Mouse (Mus musculus) lung, postnatal 36 days (tissue): ENCODE measurements around the gene Tacr2.

ENCODE experiments used
- DNase-seq: peaks from one replicate; pipeline ENCODE4 v3.0.0; 2022; ENCODE audit warnings: mixed read lengths

Gene Tacr2

DNA sequence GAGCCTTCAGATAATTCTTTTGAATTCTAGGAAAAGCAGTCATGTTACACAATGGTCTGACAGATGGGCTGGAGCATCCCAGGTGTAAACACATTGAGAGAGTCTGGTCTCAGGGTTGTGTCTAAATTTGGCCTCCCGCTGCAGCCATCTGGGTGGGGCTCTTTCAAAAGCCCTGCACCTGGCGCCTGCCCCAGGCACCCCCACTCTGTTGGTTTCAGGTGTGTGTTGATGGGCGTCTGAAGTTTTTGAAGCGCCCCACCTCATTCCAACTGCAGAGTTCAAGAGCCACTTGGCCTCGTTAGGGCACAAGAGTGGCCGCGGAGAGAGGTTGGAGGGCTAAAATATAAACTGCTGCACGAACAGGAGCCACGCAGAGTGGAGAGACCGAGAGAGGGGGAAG, 9.9 kb upstream of the Tacr2 start:
- peak; percentile 85 for DNase-seq

DNA sequence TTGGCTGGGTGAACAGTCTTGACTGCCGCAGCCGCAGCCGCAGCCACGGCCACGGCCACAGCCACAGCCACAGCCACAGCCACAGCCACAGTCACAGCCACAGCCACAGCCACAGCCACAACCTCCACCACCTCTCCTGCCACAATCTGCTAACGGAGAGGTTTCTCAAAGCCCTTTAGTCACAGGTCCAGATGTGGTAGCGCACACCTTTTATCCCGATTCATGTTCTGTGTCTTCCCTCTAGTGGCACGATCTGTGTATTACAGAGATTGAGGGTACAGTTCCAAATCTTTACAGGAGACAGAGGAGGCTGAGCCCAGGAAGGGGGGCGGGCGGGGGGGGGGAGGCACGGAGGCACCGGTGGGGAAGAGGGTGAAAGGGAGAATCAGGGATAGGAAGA, 9.3 kb upstream of the Tacr2 start:
- peak; percentile 89 for DNase-seq

DNA sequence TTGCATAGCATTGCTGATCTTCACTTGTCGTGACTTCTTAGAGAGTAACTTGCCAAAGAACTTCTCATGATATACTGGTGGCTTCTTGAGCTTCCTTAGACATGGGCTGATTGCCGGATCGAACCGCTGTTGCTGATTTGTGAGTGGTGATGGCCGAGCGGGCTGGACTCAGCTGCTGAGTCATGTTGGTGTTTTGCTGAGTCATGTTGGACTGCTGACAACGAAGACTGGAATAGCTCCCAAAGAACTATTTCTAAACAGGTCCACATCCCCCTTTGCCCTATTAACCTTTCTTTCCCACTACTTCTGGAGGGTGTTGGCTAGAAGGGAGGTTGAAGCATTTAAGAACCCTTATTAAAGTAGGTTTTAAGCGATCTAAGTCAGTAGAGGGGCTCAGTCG, 8.2 kb upstream of the Tacr2 start:
- no peak for DNase-seq

DNA sequence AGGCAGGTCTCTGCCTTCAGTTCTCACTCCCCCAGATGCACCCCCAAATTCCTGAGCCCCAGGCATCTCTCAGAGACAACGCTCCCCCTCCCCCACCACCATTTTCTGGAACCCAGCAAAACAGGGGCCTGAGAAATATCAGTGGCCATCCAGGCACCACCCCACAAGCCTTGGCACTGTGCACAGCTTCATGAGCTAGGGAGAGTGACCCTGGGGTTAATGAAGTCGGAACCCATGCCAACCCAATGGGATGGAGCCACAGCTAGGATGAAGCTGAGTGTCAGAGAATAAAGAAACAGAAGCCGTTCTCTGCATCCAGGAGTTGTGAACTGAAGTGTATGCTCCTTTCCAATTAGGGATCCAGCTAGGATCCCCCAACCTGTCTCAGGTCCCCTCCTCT, 5.1 kb upstream of the Tacr2 start:
- DNase-seq, result no peak

DNA sequence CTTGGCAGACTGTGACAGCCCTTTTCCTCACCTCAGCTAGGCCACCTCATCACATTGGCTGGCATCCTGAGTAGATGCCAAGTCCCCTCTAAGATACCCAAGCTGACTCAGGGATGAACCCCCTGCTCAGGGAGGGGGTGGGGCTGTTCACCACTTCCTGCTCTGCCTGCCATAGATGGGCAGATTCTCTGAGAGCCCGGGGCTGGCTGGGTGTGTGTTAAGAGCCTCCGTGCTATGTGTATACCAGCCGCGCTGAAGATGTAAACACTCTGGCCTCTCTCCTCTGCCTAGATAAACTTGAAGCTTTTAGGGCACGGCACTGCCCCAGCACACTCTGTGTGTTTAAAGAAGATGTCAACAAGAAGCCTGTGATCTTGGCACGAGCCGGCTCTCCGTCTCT, 4.4 kb upstream of the Tacr2 start:
- DNase-seq, result peak; percentile 80

DNA sequence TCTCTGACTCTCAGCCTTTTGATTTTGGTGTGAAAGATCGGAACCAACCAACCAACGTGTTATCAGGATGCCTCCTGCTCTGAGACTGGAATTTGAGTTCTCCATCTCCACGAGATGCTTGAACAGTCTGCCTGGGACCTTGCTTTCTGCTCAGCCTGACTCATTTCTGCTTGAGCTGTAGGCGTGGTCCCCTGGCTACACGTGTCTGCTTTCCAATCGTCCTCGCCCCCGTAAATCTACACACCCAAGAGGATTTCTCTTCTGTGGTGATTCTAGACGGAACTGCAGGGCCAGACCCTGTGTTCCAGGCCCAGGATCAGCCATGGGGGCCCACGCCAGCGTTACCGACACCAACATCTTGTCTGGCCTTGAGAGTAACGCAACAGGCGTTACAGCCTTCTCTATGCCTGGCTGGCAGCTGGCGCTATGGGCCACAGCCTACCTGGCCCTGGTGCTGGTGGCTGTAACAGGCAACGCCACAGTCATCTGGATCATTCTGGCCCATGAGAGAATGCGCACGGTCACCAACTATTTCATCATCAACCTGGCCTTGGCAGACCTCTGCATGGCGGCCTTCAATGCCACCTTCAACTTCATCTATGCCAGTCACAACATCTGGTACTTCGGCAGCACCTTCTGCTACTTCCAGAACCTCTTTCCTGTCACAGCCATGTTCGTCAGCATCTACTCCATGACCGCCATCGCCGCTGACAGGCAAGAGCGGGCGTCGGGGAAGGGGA, 428 bp downstream of the Tacr2 start:
- DNase-seq, result no peak

DNA sequence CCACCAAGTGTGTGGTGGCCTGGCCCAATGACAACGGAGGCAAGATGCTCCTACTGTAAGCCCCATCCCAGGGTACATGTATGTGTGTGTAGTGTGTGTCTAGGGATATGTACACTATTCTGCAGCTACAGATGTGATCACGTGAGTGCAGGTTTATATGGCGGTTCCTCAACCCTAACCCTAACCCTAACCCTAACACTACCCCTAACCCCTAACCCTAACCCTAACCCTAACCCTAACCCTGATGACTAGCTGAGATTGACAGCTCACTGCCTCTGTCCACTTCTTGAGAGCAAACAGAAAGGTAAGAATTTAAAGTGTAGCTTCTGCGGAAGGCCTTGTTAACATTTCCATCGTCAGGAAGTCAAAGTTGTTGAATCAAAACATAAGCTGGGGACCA, 6.1 kb downstream of the Tacr2 start:
- no peak for DNase-seq

DNA sequence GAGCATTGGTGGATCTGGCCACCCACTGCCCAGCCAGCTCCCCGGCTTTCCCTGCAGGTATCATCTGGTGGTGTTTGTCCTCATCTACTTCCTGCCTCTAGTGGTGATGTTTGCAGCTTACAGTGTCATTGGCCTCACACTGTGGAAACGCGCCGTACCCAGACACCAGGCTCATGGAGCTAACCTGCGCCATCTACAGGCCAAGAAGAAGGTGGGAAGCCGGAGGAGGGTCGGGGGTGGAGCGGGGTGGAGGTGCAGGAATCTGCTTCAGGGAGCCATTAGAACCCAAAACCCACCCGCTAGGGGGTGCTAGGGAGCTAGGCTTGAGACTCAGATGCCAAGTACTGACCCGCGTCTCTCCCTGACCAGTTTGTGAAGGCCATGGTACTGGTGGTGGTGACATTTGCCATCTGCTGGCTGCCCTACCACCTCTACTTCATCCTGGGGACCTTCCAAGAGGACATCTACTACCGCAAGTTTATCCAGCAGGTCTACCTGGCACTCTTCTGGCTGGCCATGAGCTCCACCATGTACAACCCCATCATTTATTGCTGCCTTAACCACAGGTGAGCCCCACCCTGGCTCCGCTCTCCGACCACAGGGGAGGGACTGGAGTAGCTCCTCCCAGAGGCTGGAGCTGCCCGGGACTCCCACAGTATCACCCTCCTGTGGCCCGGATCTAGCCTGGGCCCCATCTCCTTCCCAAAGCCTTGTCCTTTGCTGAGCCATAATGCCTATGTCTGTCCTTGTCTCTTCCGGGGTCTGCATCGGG, 9.1 kb downstream of the Tacr2 start:
- DNase-seq, result peak; percentile 74

DNA sequence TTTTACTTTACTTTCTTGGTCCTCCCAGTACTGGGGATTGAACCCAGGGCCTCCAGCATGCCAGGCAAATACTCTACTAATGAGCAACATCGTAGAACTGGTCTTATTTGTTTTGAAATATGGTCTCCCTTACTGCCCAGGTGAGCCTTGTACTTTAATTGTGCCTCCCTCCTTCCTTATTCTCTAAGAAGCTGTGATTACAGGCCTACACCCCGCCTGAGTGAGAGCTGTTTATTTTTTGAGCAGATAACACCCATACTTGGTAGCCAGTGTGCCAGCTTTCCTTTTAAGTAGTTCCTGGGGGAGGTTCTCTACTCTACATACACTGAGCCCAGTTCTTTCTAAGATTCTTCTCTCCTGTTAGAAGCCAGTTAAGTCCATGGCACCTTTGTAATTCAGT, 12.1 kb downstream of the Tacr2 start:
- DNase-seq, result peak; percentile 28

DNA sequence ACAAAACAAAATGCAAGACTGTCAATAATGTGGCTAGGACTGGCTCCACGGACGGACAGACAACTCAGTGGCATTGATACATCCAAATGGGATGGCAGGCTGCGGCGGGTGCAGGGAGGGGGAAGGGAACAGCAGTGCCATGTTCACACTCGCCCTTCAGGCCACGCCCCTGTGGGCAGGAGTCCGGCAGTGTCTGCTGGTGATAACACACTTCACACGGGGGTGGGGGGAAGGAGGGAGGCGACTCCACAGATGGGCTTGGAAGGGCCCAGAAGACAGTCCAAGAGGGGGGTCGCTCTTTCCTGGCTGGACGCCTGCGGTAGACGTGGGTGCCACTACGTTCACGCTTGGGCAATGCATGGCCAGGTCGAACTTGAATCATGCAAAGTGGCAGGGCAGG, 17.0 kb downstream of the Tacr2 start:
- no peak for DNase-seq

DNA sequence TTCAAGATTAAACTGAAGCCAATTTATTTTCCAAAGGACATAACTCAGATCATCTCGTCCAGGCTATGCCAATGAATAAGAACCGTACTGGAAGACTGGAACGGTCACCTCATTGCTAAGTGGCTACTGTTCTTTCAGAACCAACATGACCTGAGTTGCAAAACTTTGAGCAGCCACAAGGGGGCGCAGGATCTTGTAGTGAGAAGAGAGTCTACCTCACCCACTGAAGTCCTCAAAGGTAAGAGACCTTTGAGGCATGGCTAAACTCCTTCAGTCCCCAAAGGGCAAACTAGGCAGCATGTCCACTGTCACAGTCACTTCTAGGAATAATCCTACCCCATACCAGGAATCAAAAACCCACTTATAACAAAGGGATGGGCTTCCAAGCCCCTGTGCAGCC, 23.0 kb downstream of the Tacr2 start:
- peak; percentile 95 for DNase-seq

DNA sequence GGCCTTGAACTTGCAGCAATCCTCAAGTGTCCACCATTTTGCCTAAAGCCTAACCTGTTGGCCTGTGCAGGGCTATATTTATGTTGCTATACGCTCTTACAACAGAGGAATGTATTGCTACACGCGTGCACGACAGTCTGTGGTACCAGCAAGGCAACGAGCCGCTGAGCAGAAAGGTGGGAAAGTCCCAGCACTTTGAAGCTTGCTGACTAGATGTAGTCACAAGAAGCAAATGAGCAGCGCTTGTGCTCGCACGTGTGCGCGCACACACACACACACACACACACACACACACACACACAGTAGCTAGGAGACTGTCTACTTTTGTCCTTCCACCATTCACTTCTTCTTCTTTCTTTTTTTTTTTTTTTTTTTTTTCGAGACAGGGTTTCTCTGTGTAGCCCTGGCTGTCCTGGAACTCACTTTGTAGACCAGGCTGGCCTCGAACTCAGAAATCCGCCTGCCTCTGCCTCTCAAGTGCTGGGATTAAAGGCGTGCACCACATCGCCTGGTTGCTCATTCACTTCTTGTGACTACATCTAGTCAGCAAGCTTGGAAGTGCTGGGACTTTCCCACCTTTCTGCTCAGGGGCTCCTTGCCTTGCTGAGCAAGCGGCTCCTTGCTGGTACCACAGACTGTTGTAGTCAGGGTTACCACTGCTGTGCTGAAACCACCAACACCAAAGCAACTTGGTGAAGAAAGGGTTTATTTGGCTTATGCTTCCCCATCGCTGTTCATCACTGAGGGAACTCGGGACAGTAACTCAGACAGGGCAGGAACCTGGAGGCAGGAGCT, 25.5 kb downstream of the Tacr2 start:
- DNase-seq, result no peak

DNA sequence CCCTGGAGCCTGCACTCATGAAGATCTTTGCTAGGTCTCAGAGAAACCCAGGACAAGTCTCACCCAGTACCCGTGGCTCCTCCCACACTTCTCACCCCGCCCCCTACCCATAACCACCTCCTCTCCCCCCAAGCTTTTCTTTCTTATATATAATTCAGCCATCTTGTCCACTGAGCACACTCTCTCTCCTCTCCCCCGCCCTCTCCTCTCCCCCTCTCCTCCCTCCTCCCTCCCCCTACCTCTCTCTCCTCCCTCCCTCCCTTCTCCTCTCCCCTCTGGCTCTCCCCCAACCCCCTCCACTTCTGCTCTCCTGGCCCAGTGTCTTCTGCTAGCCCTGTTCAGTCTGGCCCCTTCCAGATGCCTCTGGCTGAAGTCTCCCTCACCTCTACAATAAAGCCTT, 26.8 kb downstream of the Tacr2 start:
- DNase-seq, result no peak

DNA sequence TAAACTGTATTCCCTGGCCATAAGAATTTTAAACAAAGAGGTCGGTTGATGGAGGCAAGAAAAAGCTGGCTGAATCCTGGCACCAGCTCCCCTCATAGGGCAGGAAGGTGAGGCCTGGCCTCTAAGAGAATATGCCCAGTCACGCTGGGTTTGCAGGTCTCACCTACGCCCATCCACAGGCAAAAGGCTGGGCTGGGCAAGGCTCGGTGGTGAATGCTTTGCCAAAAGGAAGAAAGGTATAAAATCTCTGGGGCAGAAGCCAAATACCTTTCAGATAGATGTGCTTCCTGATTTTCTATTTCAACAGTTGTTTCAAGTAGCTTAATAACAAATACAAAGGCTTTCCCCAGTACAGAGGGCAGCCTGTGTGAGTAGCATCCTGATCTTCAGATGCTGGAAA, 27.4 kb downstream of the Tacr2 start:
- DNase-seq, result no peak

DNA sequence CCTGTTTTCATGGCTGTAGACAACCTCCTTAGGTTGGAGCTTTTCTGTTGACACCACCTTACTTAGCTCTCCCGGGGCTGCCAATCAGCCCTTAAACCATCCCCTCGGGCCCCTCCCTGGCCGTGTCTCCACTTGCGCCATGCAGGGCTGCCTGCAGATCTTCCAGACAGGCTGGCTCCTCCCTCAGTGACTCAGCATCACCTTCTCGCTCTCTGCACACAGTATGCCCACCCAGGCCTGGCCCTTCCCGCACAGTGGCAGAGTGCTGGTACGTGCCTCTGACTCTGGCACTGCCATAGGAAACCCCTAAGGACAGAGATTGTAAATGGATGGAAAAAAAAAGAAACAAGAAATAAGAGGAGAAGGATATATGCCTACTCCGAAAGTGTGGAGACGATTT, 30.5 kb downstream of the Tacr2 start:
- DNase-seq, result no peak

DNA sequence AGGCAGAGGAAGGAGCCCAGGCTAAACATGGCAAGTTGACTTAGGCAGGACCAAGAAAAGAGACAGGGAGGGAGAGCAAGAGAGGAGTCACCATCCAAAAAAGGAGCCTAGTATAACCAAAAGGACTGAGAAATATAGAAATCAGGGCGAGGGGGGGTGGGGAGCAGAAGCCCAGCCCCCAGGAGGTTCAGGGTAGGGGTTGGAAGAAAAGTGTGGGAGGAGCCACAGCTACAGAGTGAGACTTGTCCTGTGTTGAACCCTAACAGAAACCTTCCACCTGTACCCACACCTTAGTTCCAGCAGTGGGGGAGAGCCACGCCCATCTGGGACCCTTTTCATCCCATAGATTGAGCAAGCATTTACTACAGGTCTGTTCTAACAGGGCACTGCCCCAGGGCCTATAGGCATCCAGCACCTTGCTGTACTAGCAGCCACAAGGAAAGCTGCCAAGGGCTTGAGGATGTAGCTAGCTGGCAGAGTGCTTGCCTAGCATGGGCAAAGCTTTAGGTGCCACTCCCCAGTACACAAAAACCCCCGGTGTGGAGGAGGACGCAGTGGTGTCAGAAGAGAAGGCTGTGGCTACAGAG, 31.1 kb downstream of the Tacr2 start:
- no peak for DNase-seq

DNA sequence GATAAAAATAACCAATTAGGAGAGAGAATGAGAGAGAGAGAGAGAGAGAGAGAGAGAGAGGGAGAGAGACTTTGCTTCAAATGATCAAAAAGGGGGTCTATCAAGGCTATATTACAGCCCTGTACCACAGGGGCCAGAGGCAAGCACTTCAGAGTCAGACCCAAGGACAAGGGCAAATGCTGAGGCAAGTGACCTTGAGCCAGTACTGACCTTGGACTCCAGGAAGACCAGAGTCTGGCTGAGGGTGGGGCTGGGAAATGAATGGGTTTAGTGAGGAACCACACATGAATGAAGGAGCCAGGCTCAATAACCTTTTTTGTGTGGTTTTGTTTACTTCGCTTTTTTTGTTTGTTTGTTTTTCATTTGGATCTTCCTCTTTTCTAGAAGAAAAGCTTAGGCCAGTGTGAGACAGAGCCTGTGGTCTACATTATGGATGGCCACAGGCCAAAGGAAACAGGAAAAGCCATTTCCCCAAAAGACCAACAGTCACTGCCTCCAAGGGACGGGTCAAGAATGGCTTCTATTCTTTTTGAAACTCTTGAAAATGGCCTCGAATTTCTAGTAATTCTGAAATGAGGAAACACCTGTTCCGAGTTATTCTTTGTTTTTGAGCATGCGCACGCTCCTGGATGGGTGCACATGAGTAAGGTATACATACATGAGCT, 35.4 kb downstream of the Tacr2 start:
- DNase-seq, result peak; percentile 42

DNA sequence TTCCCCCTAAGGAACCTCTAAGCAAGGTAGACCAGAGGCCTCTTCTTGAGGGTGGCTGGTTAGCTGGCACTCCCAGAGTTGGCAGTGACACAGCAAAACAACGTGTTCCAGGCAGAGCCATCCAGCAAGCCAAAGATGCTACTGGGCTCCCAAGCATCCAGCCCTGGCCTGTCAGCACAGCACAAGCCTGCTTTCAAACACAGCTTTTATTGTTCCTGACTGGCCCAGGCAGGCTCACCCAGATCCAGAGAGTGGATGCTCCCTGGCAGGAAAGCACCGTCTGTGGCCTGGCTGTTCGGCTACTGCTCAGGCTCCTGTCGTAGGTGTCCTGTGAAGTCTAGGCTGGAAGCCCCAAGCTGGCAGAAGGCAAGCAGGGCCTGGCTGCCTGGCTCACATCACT, 41.9 kb downstream of the Tacr2 start:
- DNase-seq, result no peak

DNA sequence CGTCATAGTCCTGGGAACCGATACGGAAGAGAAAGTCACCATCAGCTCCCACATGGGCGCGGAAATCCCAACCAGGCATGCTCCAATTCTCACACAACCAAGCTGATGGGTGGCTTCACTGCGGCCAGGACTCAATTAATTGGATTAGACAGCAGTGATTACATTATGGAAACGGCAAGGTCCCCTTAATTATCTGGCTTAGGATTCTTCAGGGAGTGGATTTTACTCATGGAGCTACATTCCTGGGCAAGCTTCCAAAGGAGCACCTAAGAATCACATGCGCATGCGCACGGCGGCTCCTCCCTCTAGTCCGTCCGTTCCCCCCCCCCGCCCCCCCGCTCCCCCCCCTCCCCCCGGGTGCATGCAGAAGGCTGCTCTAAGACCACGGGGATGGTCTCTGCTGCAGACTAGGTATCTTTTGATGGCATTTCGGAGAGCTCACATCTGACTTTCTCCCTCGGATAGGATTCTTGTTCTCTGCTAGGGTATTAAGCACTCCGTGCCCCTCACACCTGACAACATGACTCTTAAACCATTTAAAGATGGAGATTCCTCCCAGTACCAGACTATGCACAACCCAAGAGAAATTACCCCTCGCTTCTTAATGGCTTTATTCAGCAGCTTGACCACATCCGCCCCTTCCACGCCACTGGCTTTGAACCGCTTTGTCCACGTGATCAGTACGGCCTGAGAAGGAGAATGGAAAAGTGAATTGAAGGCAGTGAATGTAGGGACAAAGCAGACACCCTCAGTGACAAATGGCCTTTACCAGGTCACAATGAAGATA, 44.0 kb downstream of the Tacr2 start:
- DNase-seq, result peak; percentile 29

DNA sequence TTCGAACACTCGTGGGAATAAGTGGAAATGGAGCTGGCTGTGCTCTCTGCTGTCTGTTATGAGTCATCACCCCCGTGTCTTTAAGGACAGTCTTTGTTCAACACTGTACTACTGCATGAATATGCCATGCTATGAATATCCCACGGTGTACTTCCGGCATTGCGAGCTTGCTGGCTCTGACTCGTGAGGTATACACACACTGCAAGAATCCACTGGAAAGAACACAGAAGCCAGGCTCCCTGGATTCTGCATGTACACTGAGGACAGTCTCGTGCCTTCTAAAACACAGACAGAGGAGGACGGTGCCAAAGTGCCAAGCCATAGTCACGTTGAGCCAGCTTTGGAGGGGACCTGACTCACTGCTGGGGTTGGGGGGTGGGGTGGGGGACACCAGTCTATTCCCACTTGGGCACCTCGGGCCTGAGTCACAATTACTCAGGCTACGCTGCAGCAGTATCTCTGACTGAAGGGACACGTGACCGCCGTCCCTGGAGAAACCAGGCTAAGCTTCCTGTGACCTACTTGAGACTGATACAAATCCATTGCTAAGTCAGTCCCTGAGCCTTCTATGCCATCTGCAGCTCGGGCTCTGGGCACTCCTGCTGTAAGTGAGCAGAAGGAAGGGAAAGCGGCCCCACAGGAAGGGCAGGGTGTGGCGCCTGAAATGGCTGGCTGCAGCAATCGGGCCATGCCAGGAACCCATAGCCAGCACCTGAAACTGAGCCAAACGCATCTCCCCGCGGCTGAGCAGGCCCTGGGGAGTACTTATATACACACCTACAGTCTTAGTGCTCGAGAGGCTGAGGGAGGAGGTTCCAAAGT, 48.0 kb downstream of the Tacr2 start:
- peak; percentile 35 for DNase-seq

DNA sequence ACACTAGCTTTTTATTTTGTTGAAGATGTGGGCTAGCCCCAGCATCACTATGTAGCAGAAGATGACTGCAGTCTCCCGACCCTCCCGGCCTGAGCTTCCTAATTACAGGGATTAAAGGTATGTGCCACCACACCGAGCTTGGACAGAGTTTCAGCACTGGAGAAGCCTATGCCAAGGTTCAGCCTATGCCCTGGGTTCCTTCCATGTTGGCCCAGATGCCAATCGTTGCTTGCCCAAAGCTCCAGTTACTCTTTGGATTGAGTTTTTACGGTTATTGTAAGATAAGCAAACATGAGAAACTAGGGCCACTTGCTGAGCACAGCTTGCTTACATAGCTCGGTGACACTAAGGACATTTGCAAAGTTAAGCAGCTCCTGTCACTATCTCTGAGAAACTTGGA, 52.9 kb downstream of the Tacr2 start:
- DNase-seq, result no peak
